Mouse (Mus musculus) common myeloid progenitor, adult 5-6 weeks (primary cell): ENCODE results near the gene 3110070M22Rik. TPM values are rescaled to one million over a fixed set of nuclear protein-coding genes. Genes with fewer than 3 reads are reported as not detected.
"Not testable (repeated sequence)": the region's sequence is repeated elsewhere in the genome, so short reads cannot be mapped to it uniquely, and the experiment has no call there.

Experiments
- ATAC-seq: replicated peaks from 2 replicates; pipeline ENCODE4 v1.8.0; 2016; ENCODE audit warnings: low read depth, mild to moderate bottlenecking, moderate TSS enrichment, inconsistent platforms; ENCODE audit not compliant: poor library complexity, severe bottlenecking
- total RNA-seq: library from RNA; stranded (forward); fragments of 200-1000, 187-1606 nt; gene quantifications from 2 replicates; pipeline ENCODE4 v1.2.3, GENCODE M21; 2017

The 3110070M22Rik gene
- 0.37 and 0.92 TPM in 2 replicates for total RNA-seq

- no peak; the same call in 1 of the 2 replicates for ATAC-seq
These were observed at the start of gene 3110070M22Rik, which contains the start of gene Tmem267 for GRCm38 (mm10) chr13:119487880-119488580. 3110070M22Rik (minus strand) TSS chr13:119488383. Tmem267 (plus strand) TSS chr13:119488039.

- not testable (repeated sequence) for ATAC-seq
These were observed 6.8 kb upstream of the 3110070M22Rik start for GRCm38 (mm10) chr13:119494938-119495337.

DNA sequence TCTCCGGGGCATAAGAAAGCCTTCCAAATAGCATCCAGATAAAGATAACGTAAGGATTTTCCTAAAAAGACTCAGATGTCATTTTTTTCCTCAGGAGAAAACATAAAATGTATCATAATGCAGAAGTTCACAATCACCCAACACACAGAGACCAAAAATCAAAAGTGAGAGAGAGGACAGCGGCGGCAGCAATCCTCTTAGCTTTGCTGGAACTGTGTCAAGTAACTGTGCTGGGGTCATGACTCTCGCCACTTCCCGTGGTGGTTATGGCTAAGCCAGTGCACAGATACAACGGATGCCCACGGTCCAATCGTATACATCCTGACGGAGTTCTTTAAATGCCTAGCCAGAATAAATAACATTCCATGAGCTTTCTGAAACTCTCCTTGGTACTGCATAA lies 3.9 kb upstream of the 3110070M22Rik start:
- not testable (repeated sequence) for ATAC-seq

DNA sequence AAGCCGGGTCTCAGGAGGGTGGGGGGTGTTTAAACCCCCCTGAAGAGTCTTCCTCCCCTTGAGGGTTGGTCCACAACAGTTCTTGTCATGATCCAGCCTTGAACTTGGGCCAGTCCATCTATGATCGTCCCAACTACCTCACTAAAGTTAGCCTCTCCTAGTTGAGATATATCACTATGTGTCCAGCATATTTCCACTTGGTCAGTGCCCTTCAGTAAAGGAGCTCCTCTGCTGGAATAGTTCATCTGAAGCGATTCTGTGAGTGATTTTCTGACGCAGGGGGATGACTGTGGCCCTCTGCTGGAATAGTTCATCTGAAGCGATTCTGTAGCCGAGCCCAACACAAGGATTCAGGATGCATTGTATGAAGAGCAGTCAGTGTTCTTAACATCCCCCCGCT lies 829 bp downstream of the 3110070M22Rik start:
- no peak; the same call in 1 of the 2 replicates for ATAC-seq

DNA sequence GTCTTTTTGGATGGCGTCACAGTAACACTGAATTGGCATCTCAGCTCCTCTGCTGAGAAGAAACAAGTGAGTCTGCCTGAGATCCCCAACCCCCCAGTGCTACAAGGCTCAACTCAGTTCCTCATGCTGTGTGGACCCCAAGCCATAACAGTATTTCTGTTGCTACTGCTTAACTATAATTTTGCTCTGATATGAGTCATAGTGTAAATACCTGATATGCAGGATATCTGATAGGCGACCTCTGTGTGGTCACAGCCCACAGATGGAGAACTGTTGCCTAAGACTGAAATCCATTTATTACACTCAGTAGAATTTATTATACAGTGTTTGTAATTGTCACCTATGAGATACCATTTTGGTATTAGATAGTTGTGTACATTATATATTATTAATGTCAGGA lies 10.4 kb downstream of the 3110070M22Rik start:
- ATAC-seq: no peak

DNA sequence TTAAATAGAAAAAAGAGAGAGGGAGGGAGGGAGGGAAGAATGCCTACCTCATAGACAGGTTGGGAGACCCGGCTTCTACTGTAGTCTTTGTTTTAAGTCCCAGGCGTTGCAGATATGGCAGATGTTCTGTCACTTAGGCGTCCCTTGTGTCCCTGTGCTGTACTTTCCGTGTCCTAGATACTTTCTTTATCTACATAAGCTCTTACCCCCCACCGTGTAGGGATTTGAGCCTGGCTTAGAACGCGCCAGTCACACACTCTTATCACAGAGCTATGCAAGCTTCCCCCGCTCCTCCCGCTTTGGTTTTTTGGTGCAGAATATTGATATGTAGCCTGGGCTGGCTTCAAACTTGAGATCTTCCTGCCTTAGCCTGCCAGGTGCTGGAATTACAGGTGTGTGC lies 11.6 kb downstream of the 3110070M22Rik start:
- ATAC-seq: no peak

DNA sequence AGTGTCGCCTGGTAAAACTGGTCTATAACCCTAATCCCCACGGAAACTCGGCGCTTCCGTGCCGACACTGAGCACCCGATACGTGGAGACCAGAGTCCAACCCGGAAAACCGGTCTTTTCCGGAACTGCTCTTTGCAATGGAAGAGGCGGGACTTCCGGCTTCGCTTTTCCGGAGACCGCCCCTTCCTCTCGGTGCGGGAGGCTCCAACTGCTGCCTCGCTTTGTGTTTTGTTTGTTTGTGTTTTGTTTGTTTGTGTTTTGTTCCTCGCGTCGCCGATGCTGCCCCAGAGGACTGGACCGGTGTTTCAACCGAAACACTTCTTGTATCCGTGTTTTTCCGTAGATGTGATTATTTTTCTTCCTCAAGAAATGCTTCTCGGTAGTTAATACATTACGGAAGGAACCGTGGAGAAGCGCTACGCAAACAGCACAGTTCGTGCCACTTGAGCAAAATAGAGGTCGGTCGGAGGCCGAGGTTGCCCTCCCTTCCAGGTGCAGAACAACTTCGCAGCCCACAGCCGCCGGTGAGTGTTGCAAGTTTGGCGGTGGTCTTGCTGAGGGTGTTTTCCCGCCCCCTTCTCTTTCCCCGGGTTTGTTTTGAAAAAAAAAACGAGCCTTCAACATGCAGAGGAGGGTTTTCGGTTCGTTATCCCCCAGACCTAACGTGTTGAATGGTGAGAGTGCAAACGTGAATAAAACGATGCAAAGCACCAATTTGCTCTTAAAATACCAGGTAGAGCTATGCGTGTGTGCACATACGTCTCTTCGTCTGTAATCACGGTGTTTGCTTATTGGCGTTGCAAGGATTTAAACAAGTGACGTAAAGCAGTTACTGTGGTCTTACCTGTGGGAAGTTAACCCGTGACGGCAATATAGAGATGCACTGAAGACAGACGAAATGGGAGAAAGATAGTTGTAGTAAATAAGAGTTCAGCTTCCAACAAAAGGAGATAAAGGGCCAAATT lies 25.3 kb downstream of the 3110070M22Rik start, which contains the start of gene 4833420G17Rik:
Gene 4833420G17Rik, plus strand, starts transcription at position 173 of the 965 bp plus-strand sequence.
- ATAC-seq: peak; percentile 97

- ATAC-seq: peak; percentile 59
These were observed 26.1 kb downstream of the 3110070M22Rik start for GRCm38 (mm10) chr13:119461900-119462595.

GRCm38 (mm10) chr13:119456342-119456741 lies 31.8 kb downstream of the 3110070M22Rik start:
- ATAC-seq: no peak

GRCm38 (mm10) chr13:119455082-119455481 lies 33.1 kb downstream of the 3110070M22Rik start:
- no peak for ATAC-seq

GRCm38 (mm10) chr13:119453563-119453962 lies 34.6 kb downstream of the 3110070M22Rik start:
- ATAC-seq: no peak

- ATAC-seq: 0 out of 2 replicates have a peak, but pooled peaks have one; percentile 52
These were observed 45.9 kb downstream of the 3110070M22Rik start for GRCm38 (mm10) chr13:119442244-119442643.

Other genes starting within 250 kb of the 3110070M22Rik start
- gene Paip1, start 59.8 kb downstream of the 3110070M22Rik start, total RNA-seq: 80.4 and 83.4 TPM in 2 replicates
- gene 4833420G17Rik, start 25.6 kb downstream of the 3110070M22Rik start, total RNA-seq: 61.4 and 66.7 TPM in 2 replicates
- 8.2 and 11.3 TPM in 2 replicates for gene Tmem267, start 344 bp downstream of the 3110070M22Rik start, total RNA-seq
- gene Ccl28, start 135.4 kb upstream of the 3110070M22Rik start, total RNA-seq: 0.46 TPM in 1 of 2 replicates, not detected in the other
- 32.2 and 34.3 TPM in 2 replicates for gene Hmgcs1, start 202.0 kb upstream of the 3110070M22Rik start, total RNA-seq